24 mouse cellular contexts compared by ENCODE assay signal in genomic region chr11:53166478-53166877, GRCm38 (mm10).
DNase-seq lines count a peak whose midpoint lies in the region; ATAC-seq and TF ChIP-seq lines count a peak whose summit lies in the region.
"Had no signal": no experiment of that assay in that cellular context is flagged by ENCODE, and none has a peak within 500 bp of the region (broad histone marks: within the 10 kb centered on the region; RNA-seq: fewer than 3 reads in every experiment).

No protein-coding gene starts in this region.

- no peak overlapping the region for H3K4me2 ChIP-seq in CH12.LX (ENCODE audit: insufficient read depth, low read depth, poor library complexity, severe bottlenecking)
- H3K4me2 ChIP-seq: embryonic facial prominence, embryonic 13.5 days; embryonic facial prominence, embryonic 15.5 days; forebrain, embryonic 12.5 days had no signal

- WGBS in spleen, adult 2 months = 63% methylated on average over 2 of the region's 2 CpGs

- no peaks in the 10 kb centered on the region for H3K79me2 ChIP-seq in CH12.LX (replicated peaks; ENCODE audit: control insufficient read depth, extremely low read depth, insufficient read depth, poor library complexity, severe bottlenecking)

- H3K9ac ChIP-seq in CH12.LX (ENCODE audit: insufficient read depth, low read depth) = no peak overlapping the region
- H3K9ac ChIP-seq: embryonic facial prominence, embryonic 13.5 days; embryonic facial prominence, embryonic 15.5 days; forebrain, embryonic 12.5 days had no signal

- no peak for TF ChIP-seq EP300 in CH12.LX (IDR thresholded peaks at IDR 0.05; ENCODE audit: low read length)

- no peak for DNase-seq in spleen, adult 2 months (ENCODE audit: low read depth in 1 of 2, low spot score in 2 of 2)
- no peak for DNase-seq in spleen, adult 18-20 months
- no peak for DNase-seq in CH12.LX (ENCODE audit: extremely low read depth)
- DNase-seq in urinary bladder, postnatal 14 days (ENCODE audit: low spot score) = no peak
- DNase-seq in left cerebral cortex, adult 18-20 months (ENCODE audit: low spot score in 2 of 2) = no peak
- no peak for DNase-seq in cerebellum, postnatal 4 days (ENCODE audit: low spot score in 2 of 2)
- DNase-seq: adrenal gland, adult 2 months; adrenal gland, postnatal 10 days; adrenal gland, postnatal 25 days; cerebellum, adult 11-12 months; cerebellum, adult 2 months; cerebellum, adult 9-10 months; cerebellum, postnatal 10 days; cerebellum, postnatal 25 days; embryo, embryonic 11 days had no signal

- peak; percentile 39; the same call in 1 of the 2 replicates for ATAC-seq in neutrophil, adult 5-6 weeks (ENCODE audit: extremely low read depth, insufficient number of reproducible peaks, low FRiP score, poor library complexity, severe bottlenecking)
- ATAC-seq: CD4-positive, CD25-positive, alpha-beta regulatory T cell, adult 4 months; forebrain, embryonic 14.5 days; forebrain, embryonic 16.5 days had no signal

- peak; percentile 3 for TF ChIP-seq RAD21 in CH12.LX (IDR thresholded peaks at IDR 0.05; ENCODE audit: low read depth, low read length)

- no peaks in the 10 kb centered on the region for H3K36me3 ChIP-seq in spleen, adult 2 months (ENCODE audit: control insufficient read depth, insufficient read depth, low read length)
- H3K36me3 ChIP-seq in CH12.LX (replicated peaks in 1 of 2; ENCODE audit: control insufficient read depth in 1 of 2, insufficient read depth in 1 of 2, low read length in 1 of 2) = no peaks in the 10 kb centered on the region
- H3K36me3 ChIP-seq: embryonic facial prominence, embryonic 13.5 days; embryonic facial prominence, embryonic 15.5 days; forebrain, embryonic 10.5 days; forebrain, embryonic 12.5 days had no signal

- H3K27me3 ChIP-seq in spleen, adult 2 months (ENCODE audit: control insufficient read depth, insufficient read depth, low read length) = no peaks in the 10 kb centered on the region
- H3K27me3 ChIP-seq in CH12.LX (replicated peaks) = peaks cover 91% of the 10 kb centered on the region
- H3K27me3 ChIP-seq: embryonic facial prominence, embryonic 13.5 days; embryonic facial prominence, embryonic 15.5 days; forebrain, embryonic 12.5 days had no signal

- TF ChIP-seq POLR2A in spleen, adult 2 months (IDR thresholded peaks at IDR 0.05; ENCODE audit: low read depth, low read length) = no peak
- TF ChIP-seq POLR2A in CH12.LX (IDR thresholded peaks at IDR 0.05; ENCODE audit: low read depth, low read length) = no peak

- H3K27ac ChIP-seq in spleen, adult 2 months (ENCODE audit: insufficient read depth, low read length) = no peak overlapping the region
- H3K27ac ChIP-seq in CH12.LX (ENCODE audit: insufficient read depth, low read depth) = no peak overlapping the region
- H3K27ac ChIP-seq: embryonic facial prominence, embryonic 13.5 days; embryonic facial prominence, embryonic 15.5 days; forebrain, embryonic 10.5 days; forebrain, embryonic 12.5 days had no signal

- no peaks in the 10 kb centered on the region for H3K9me3 ChIP-seq in CH12.LX (replicated peaks; ENCODE audit: low read length)
- H3K9me3 ChIP-seq: embryonic facial prominence, embryonic 13.5 days; embryonic facial prominence, embryonic 15.5 days; forebrain, embryonic 10.5 days; forebrain, embryonic 12.5 days had no signal

- TF ChIP-seq CTCF in spleen, adult 2 months (IDR thresholded peaks at IDR 0.05; ENCODE audit: extremely low read depth, insufficient read depth, insufficient read length, insufficient replicate concordance) = peak; percentile 28; the same call in 1 of the 2 replicates
- peak in 1 of 2 experiments; percentile 36; a peak in 2 of 4 replicates for TF ChIP-seq CTCF in CH12.LX (conservative IDR thresholded peaks at IDR 0.05 in 1 of 2, IDR thresholded peaks at IDR 0.05 in 1 of 2; ENCODE audit: low read depth in 2 of 2, low read length in 2 of 2)

- in situ Hi-C loops in CH12.LX (cut with MboI; ENCODE audit: low pct_ligation_motif_present, low pct_unique_long_range_greater_than_20kb, low sequenced_read_pairs) = no loop called here

- H3K4me1 ChIP-seq in spleen, adult 2 months (ENCODE audit: control insufficient read depth, insufficient read depth, insufficient read length) = no peaks in the 10 kb centered on the region
- no peaks in the 10 kb centered on the region for H3K4me1 ChIP-seq in CH12.LX (ENCODE audit: control insufficient read depth in 1 of 2, insufficient read depth in 2 of 2)
- H3K4me1 ChIP-seq: embryonic facial prominence, embryonic 13.5 days; embryonic facial prominence, embryonic 15.5 days; forebrain, embryonic 12.5 days had no signal

- H3K4me3 ChIP-seq in spleen, adult 2 months (ENCODE audit: extremely low read depth, insufficient read depth, insufficient read length) = no peak overlapping the region
- H3K4me3 ChIP-seq in CH12.LX (replicated peaks in 1 of 3; ENCODE audit: low read depth in 2 of 3, low read length in 2 of 3, poor library complexity in 1 of 3) = no peak overlapping the region
- H3K4me3 ChIP-seq: embryonic facial prominence, embryonic 13.5 days; embryonic facial prominence, embryonic 15.5 days; erythroblast, embryonic 14.5 days; forebrain, embryonic 10.5 days; forebrain, embryonic 12.5 days had no signal

- dilution Hi-C loops in CH12.LX (cut with MboI; ENCODE audit: extremely low pct_ligation_motif_present, extremely low pct_unique_long_range_greater_than_20kb, low sequenced_read_pairs) = no loop called here

TF ChIP-seq in CH12.LX, 34 proteins besides CTCF, POLR2A, EP300 and RAD21:
- TF ChIP-seq MAX (IDR thresholded peaks at IDR 0.05; ENCODE audit: low read length) (no peak), ETS1 (conservative IDR thresholded peaks at IDR 0.05; ENCODE audit: low read depth, low read length) (no peak), USF1 (IDR thresholded peaks at IDR 0.05; ENCODE audit: low read depth, low read length) (no peak), SMC3 (IDR thresholded peaks at IDR 0.05; ENCODE audit: low read depth, low read length) (peak; percentile 19; the same call in 1 of the 2 replicates)
